Mouse (Mus musculus): ENCODE results near the gene Lyl1. TPM values are rescaled to one million over a fixed set of nuclear protein-coding genes. Genes with fewer than 3 reads are reported as not detected.

The Lyl1 gene
- total and polyA plus RNA-seq, 3 experiments, result 81.2 to 550 (median 138) TPM

DNA sequence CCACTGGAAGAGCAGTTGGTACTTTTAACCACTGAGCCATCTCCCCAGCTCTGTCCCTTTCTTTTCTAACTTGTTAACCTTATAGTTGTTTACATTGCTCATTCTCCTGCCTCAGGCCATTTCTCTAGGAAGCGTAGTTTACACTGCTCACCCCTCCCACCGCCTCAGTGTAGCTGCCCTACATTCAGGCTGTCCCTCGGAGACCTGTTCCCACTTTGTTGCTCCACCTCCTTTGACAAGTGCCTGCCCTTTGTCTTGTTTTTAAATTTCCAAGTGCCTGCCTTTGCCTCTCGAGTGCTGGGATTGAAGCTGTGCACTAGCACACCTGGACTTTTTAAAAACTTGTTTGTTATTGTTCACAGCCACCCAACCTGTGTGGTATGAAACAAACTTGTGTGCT is 7.9 kb upstream of the Lyl1 start:
- H3K27me3 ChIP-seq (ENCODE audit: insufficient read depth, low read length), result no peaks in the 10 kb centered on the region
- TF ChIP-seq GATA2 (IDR thresholded peaks at IDR 0.05; ENCODE audit: borderline replicate concordance, low read depth, low read length) (no peak), POLR2AphosphoS5 (IDR thresholded peaks at IDR 0.05; ENCODE audit: insufficient replicate concordance, low read depth, low read length) (no peak), TAL1 (conservative IDR thresholded peaks at IDR 0.05; ENCODE audit: low read depth, low read length) (no peak), CTCF (IDR thresholded peaks at IDR 0.05; ENCODE audit: low read depth, low read length) (no peak), GATA1 (IDR thresholded peaks at IDR 0.05; ENCODE audit: borderline replicate concordance, low read length) (no peak)
- no peaks in the 10 kb centered on the region for H3K9me3 ChIP-seq (replicated peaks)
- ATAC-seq (ENCODE audit: extremely low read depth, insufficient number of reproducible peaks, low FRiP score, poor library complexity, severe bottlenecking), result no peak
- H3K36me3 ChIP-seq (replicated peaks), result peaks cover 80% of the 10 kb centered on the region
- no peak for DNase-seq (ENCODE audit: low spot score)
- H3K4me3 ChIP-seq (ENCODE audit: low read depth, low read length), result no peak overlapping the region
- H3K4me1 ChIP-seq (ENCODE audit: insufficient read depth, low read depth, low read length), result peaks cover 60% of the 10 kb centered on the region

- H3K36me3 ChIP-seq (replicated peaks), result peaks cover 99% of the 10 kb centered on the region
Measured at GRCm38 (mm10) chr8:84695140-84695539, 6.1 kb upstream of the Lyl1 start.

DNA sequence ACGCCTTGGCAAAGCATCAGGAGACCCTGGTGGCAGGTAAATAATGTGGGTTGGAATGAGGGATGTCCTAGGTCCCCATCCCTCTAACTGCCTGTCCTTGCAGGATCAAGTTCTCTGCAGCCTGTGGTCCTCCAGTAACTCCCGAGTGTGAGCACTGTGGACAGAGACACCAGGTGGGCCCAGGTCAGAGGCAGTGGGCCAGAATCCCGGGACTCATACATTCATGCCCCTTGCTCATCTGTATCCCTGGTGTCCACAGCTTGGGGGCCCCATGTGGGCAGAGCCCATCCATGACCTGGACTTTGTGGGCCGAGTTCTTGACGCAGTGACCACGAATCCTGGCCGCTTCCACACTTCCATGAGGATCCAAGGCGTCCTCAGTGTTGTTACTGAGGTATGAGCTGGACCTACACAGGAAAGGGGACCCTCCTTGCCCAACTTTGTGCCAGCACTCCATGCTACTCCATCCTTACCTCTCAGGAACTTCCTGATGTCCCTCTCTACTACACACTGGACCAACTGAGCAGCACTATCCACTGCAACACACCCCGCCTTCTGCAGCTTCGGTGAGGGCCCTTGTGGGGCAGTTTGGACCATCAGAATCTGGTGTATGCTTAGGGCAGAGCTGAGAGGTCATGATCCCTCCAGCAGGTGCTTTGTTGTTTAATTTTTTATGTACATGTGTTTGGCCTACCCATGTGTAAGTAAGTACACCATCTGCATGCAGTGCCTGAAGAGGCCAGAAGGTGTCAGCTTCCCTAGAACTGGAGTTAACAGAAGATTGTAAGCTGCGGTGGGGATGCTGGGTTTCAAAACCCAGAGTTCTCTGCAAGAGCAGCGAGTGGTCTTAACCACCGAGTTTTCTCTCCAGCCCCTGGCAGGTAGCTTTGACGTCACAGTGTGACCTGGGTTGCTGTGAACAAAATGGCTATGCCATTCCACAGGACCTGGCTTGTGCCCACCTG is 3.8 kb upstream of the Lyl1 start:
- peaks cover 85% of the 10 kb centered on the region for H3K36me3 ChIP-seq (replicated peaks)
- no peaks in the 10 kb centered on the region for H3K27me3 ChIP-seq (ENCODE audit: insufficient read depth, low read length)
- no peak for DNase-seq (ENCODE audit: low spot score)
- no peak for TF ChIP-seq GATA1 (IDR thresholded peaks at IDR 0.05; ENCODE audit: borderline replicate concordance, low read length)
- no peak for TF ChIP-seq GATA2 (IDR thresholded peaks at IDR 0.05; ENCODE audit: borderline replicate concordance, low read depth, low read length)
- no peak for TF ChIP-seq POLR2AphosphoS5 (IDR thresholded peaks at IDR 0.05; ENCODE audit: insufficient replicate concordance, low read depth, low read length)
- peak; percentile 38 for TF ChIP-seq CTCF (IDR thresholded peaks at IDR 0.05; ENCODE audit: low read depth, low read length)
- TF ChIP-seq TAL1 (conservative IDR thresholded peaks at IDR 0.05; ENCODE audit: low read depth, low read length), result no peak
- no peaks in the 10 kb centered on the region for H3K9me3 ChIP-seq (replicated peaks)
- ATAC-seq (ENCODE audit: extremely low read depth, insufficient number of reproducible peaks, low FRiP score, poor library complexity, severe bottlenecking), result no peak
- H3K4me1 ChIP-seq (ENCODE audit: insufficient read depth, low read depth, low read length), result peaks cover 63% of the 10 kb centered on the region
- no peak overlapping the region; the same call in 1 of the 2 replicates for H3K4me3 ChIP-seq (ENCODE audit: low read depth, low read length)

More at GRCm38 (mm10) chr8:84695140-84695539, 6.1 kb upstream of the Lyl1 start:
- ATAC-seq (ENCODE audit: extremely low read depth, insufficient number of reproducible peaks, low FRiP score, poor library complexity, severe bottlenecking) (no peak), DNase-seq (ENCODE audit: low spot score) (no peak)
- Histone ChIP-seq H3K4me3 (ENCODE audit: low read depth, low read length) (no peak overlapping the region), H3K9me3 (replicated peaks) (no peaks in the 10 kb centered on the region), H3K4me1 (ENCODE audit: insufficient read depth, low read depth, low read length) (peaks cover 67% of the 10 kb centered on the region), H3K27me3 (ENCODE audit: insufficient read depth, low read length) (no peaks in the 10 kb centered on the region)
- no peak for TF ChIP-seq CTCF (IDR thresholded peaks at IDR 0.05; ENCODE audit: low read depth, low read length)
- no peak for TF ChIP-seq GATA2 (IDR thresholded peaks at IDR 0.05; ENCODE audit: borderline replicate concordance, low read depth, low read length)
- no peak for TF ChIP-seq POLR2AphosphoS5 (IDR thresholded peaks at IDR 0.05; ENCODE audit: insufficient replicate concordance, low read depth, low read length)
- no peak for TF ChIP-seq TAL1 (conservative IDR thresholded peaks at IDR 0.05; ENCODE audit: low read depth, low read length)
- no peak for TF ChIP-seq GATA1 (IDR thresholded peaks at IDR 0.05; ENCODE audit: borderline replicate concordance, low read length)

DNA sequence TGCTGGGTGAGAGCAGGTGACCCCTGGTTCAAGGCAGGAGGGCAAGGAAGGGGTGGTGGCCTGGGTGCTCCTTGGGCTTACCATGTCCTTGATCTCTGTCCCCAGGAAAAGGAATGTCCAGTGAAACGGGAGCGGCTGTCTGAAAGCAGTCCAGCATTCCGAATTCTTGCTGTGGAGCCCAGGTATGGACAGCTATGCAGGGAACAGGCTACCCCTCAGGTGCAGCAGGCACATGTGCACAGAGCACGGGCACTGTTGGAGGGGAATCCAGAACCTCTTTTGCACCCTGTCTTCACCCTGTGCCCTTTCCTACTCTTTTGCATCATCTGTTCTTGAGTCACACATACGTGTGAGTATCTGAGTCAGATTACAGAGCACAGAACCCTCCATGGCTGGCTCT is 3.0 kb upstream of the Lyl1 start:
- no peak overlapping the region; the same call in 1 of the 2 replicates for H3K4me3 ChIP-seq (ENCODE audit: low read depth, low read length)
- TF ChIP-seq POLR2AphosphoS5 (IDR thresholded peaks at IDR 0.05; ENCODE audit: insufficient replicate concordance, low read depth, low read length) (no peak), TAL1 (conservative IDR thresholded peaks at IDR 0.05; ENCODE audit: low read depth, low read length) (no peak), GATA2 (IDR thresholded peaks at IDR 0.05; ENCODE audit: borderline replicate concordance, low read depth, low read length) (no peak), GATA1 (IDR thresholded peaks at IDR 0.05; ENCODE audit: borderline replicate concordance, low read length) (no peak), CTCF (IDR thresholded peaks at IDR 0.05; ENCODE audit: low read depth, low read length) (no peak)
- H3K4me1 ChIP-seq (ENCODE audit: insufficient read depth, low read depth, low read length), result peaks cover 66% of the 10 kb centered on the region

DNA sequence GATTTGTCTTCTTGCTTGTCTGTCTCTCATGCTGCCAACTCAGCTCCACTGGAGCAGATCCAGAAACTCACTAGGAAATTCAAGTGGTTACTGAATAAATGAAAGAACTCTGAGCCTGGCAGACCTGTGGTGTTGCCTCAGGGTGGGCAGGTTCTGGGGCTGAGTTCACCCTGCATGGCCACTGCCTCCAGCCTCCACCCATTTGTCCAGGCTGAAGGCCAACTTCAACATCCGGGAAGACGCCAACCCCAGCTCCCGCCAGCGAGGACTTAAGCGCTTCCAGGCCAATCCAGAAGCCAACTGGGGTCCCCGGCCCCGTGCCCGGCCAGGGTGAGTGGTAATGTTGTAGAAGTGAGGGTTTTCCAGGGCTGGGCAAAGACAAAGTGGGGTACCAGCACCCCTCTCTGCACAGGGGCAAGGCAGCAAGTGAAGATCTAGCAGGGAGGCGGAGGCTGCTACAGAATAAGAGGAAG is 2.3 kb upstream of the Lyl1 start:
- no peak for TF ChIP-seq GATA1 (IDR thresholded peaks at IDR 0.05; ENCODE audit: borderline replicate concordance, low read length)
- no peak for TF ChIP-seq POLR2AphosphoS5 (IDR thresholded peaks at IDR 0.05; ENCODE audit: insufficient replicate concordance, low read depth, low read length)
- no peak for TF ChIP-seq GATA2 (IDR thresholded peaks at IDR 0.05; ENCODE audit: borderline replicate concordance, low read depth, low read length)
- no peak for TF ChIP-seq TAL1 (conservative IDR thresholded peaks at IDR 0.05; ENCODE audit: low read depth, low read length)
- no peak for TF ChIP-seq CTCF (IDR thresholded peaks at IDR 0.05; ENCODE audit: low read depth, low read length)
- H3K4me1 ChIP-seq (ENCODE audit: insufficient read depth, low read depth, low read length), result peaks cover 68% of the 10 kb centered on the region
- H3K36me3 ChIP-seq (replicated peaks), result peaks cover 85% of the 10 kb centered on the region
- H3K9me3 ChIP-seq (replicated peaks), result no peaks in the 10 kb centered on the region
- H3K4me3 ChIP-seq (ENCODE audit: low read depth, low read length), result peak overlapping the region; percentile 28; the same call in 1 of the 2 replicates
- DNase-seq (ENCODE audit: low spot score), result no peak
- ATAC-seq (ENCODE audit: extremely low read depth, insufficient number of reproducible peaks, low FRiP score, poor library complexity, severe bottlenecking), result no peak
- H3K27me3 ChIP-seq (ENCODE audit: insufficient read depth, low read length), result no peaks in the 10 kb centered on the region

More for the DNA sequence above, 3.0 kb upstream of the Lyl1 start:
- Histone ChIP-seq H3K36me3 (replicated peaks) (peaks cover 85% of the 10 kb centered on the region), H3K27me3 (ENCODE audit: insufficient read depth, low read length) (no peaks in the 10 kb centered on the region), H3K9me3 (replicated peaks) (no peaks in the 10 kb centered on the region)
- no peak for DNase-seq (ENCODE audit: low spot score)
- ATAC-seq (ENCODE audit: extremely low read depth, insufficient number of reproducible peaks, low FRiP score, poor library complexity, severe bottlenecking), result no peak

DNA sequence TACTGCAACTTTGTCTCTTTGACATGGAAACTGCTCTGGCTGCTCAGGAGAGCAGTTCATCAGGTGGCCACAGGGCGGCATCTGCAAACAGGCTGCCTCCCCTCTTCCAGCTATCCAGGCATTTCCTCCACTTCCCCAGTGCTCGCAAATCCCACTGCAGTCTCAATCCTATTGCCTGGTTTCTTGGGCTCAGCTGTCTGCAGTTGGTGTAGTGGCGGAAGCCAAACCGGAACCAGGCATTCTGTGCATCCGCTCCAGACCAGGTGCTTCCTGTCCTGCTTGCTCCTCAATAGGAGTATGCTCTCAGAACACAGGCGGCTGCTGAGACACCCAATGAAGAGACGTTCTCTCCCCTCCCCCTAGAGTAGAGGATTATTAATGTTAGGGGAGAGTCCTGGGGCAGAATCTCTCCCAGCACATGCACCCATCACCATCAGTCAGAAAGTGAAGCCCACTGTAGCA is 1.4 kb upstream of the Lyl1 start:
- ATAC-seq (ENCODE audit: extremely low read depth, insufficient number of reproducible peaks, low FRiP score, poor library complexity, severe bottlenecking) (0 out of 2 replicates have a peak, but pooled peaks have one; percentile 1), DNase-seq (ENCODE audit: low spot score) (no peak)
- H3K36me3 ChIP-seq (replicated peaks), result peaks cover 85% of the 10 kb centered on the region
- H3K9me3 ChIP-seq (replicated peaks), result no peaks in the 10 kb centered on the region
- H3K27me3 ChIP-seq (ENCODE audit: insufficient read depth, low read length), result no peaks in the 10 kb centered on the region
- TF ChIP-seq CTCF (IDR thresholded peaks at IDR 0.05; ENCODE audit: low read depth, low read length), result peak; percentile 67; the same call in 1 of the 2 replicates
- TF ChIP-seq TAL1 (conservative IDR thresholded peaks at IDR 0.05; ENCODE audit: low read depth, low read length), result no peak
- H3K4me3 ChIP-seq (ENCODE audit: low read depth, low read length), result peak overlapping the region; percentile 42; the same call in 1 of the 2 replicates
- H3K4me1 ChIP-seq (ENCODE audit: insufficient read depth, low read depth, low read length), result peaks cover 69% of the 10 kb centered on the region
